Mouse (Mus musculus): ENCODE data around the gene Prpf31.

DNA sequence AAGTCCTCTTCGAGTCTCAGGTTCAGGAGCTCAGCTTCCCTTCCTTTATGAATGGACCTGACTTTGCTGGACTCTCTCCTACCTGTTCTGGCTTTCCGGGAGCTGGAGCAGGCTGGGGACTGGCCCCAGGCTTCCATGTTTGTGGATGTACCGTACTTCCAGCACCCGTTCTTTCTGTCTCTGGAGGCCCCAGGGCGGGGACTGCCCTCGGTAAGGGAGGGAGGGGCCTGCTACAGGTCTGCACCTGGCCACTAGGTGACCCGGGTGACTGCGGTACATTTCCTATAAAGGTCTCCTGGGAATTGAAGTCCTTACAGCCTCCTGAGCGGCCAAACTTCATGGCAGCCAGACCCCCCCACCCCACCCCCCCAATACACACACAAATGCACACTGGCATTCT is 47.6 kb downstream of the Prpf31 start, which contains the start of gene Tmc4:
- no peak for TF ChIP-seq POLR2A (IDR thresholded peaks at IDR 0.05; ENCODE audit: low read depth, low read length)
- no peak for TF ChIP-seq CTCF (IDR thresholded peaks at IDR 0.05; ENCODE audit: extremely low read depth, insufficient read depth, insufficient read length, insufficient replicate concordance)
